In genomic region chr8:43922982-43923381, GRCm38 (mm10) we compare ENCODE assay signal across 27 mouse cellular contexts.
"Had no signal": no experiment of that assay in that cellular context is flagged by ENCODE, and none has a peak within 500 bp of the region (broad histone marks: within the 10 kb centered on the region; RNA-seq: fewer than 3 reads in every experiment).

No protein-coding gene starts in this region.

- H3K4me2 ChIP-seq: embryonic facial prominence, embryonic 12.5 days; embryonic facial prominence, embryonic 13.5 days; embryonic facial prominence, embryonic 15.5 days; forebrain, embryonic 12.5 days; forebrain, embryonic 15.5 days; heart, embryonic 11.5 days had no signal

- H3K36me3 ChIP-seq: embryonic facial prominence, embryonic 12.5 days; embryonic facial prominence, embryonic 13.5 days; embryonic facial prominence, embryonic 15.5 days; forebrain, embryonic 10.5 days; forebrain, embryonic 12.5 days; forebrain, embryonic 15.5 days; heart, embryonic 10.5 days had no signal

- H3K27ac ChIP-seq: embryonic facial prominence, embryonic 12.5 days; embryonic facial prominence, embryonic 13.5 days; embryonic facial prominence, embryonic 15.5 days; forebrain, embryonic 10.5 days; forebrain, embryonic 12.5 days; forebrain, embryonic 15.5 days; gastrocnemius, adult 2 months; heart, adult 2 months; heart, embryonic 10.5 days had no signal

- DNase-seq: cerebellum, adult 18-20 months; cerebellum, adult 2 months; cerebellum, adult 8-10 months; cerebellum, adult 9-10 months; cerebellum, adult 9-11 months; cerebellum, postnatal 10 days; cerebellum, postnatal 14 days; cerebellum, postnatal 25 days; cerebellum, postnatal 36 days; embryo, embryonic 11 days; gastrocnemius, adult 2 months; gastrocnemius, postnatal 10 days; gastrocnemius, postnatal 14 days; gastrocnemius, postnatal 25 days; gastrocnemius, postnatal 36 days; heart, adult 11 months; heart, adult 18-20 months; heart, adult 2 months had no signal

- H3K9ac ChIP-seq: embryonic facial prominence, embryonic 12.5 days; embryonic facial prominence, embryonic 13.5 days; embryonic facial prominence, embryonic 15.5 days; forebrain, embryonic 12.5 days; forebrain, embryonic 15.5 days had no signal

- H3K4me3 ChIP-seq: embryonic facial prominence, embryonic 12.5 days; embryonic facial prominence, embryonic 13.5 days; embryonic facial prominence, embryonic 15.5 days; erythroblast, embryonic 14.5 days; forebrain, embryonic 10.5 days; forebrain, embryonic 12.5 days; forebrain, embryonic 15.5 days; gastrocnemius, adult 2 months; heart, adult 2 months; heart, embryonic 10.5 days had no signal

- H3K27me3 ChIP-seq: embryonic facial prominence, embryonic 12.5 days; embryonic facial prominence, embryonic 13.5 days; embryonic facial prominence, embryonic 15.5 days; forebrain, embryonic 12.5 days; forebrain, embryonic 15.5 days had no signal

- H3K9me3 ChIP-seq: embryonic facial prominence, embryonic 12.5 days; embryonic facial prominence, embryonic 13.5 days; embryonic facial prominence, embryonic 15.5 days; forebrain, embryonic 10.5 days; forebrain, embryonic 12.5 days; forebrain, embryonic 15.5 days; heart, embryonic 10.5 days had no signal

- ATAC-seq: forebrain, embryonic 15.5 days had no signal

- H3K4me1 ChIP-seq: embryonic facial prominence, embryonic 12.5 days; embryonic facial prominence, embryonic 13.5 days; embryonic facial prominence, embryonic 15.5 days; forebrain, embryonic 10.5 days; forebrain, embryonic 12.5 days; forebrain, embryonic 15.5 days; heart, embryonic 10.5 days had no signal
